Comparison of ENCODE assay signal across 33 mouse cellular contexts in the genomic region with DNA sequence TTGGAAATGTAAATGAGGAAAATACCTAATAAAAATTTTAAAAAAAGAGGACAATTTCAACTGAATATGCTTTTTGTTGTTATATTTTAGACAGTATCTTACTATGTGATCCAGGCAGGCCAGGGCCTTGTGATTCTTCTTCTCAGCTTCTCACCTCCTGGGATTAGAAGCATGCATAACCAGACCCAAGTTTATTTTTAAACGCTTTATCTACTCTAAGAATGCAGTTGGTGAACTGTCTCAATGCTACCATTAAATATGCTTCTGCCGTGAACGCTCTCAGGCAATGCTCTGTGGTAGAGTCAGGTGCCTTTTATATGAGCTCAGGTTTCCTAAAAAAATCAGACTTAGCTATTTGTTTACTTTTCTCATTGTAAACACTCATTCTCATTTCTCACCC. TPM values are rescaled to one million over a fixed set of nuclear protein-coding genes. Genes with fewer than 3 reads are reported as not detected.
A peak's percentile ranks its signal among the peaks of the same experiment; 100 is the strongest.
DNase-seq lines count a peak whose midpoint lies in the region; ATAC-seq and TF ChIP-seq lines count a peak whose summit lies in the region.
"Had no signal": no experiment of that assay in that cellular context is flagged by ENCODE, and none has a peak within 500 bp of the region (broad histone marks: within the 10 kb centered on the region; RNA-seq: fewer than 3 reads in every experiment).

No protein-coding gene starts in this region.

- TF ChIP-seq CTCF in liver, postnatal 0 days (IDR thresholded peaks at IDR 0.05; ENCODE audit: low read depth) = no peak

- no peaks in the 10 kb centered on the region for H3K36me3 ChIP-seq in heart, embryonic 13.5 days
- H3K36me3 ChIP-seq in heart, embryonic 16.5 days (ENCODE audit: control insufficient read depth, insufficient read depth) = no peaks in the 10 kb centered on the region
- peaks cover 4% of the 10 kb centered on the region for H3K36me3 ChIP-seq in liver, postnatal 0 days (replicated peaks; ENCODE audit: insufficient read depth, low read length)
- 0 out of 2 replicates have a peak, but pooled peaks cover 3% of the 10 kb centered on the region for H3K36me3 ChIP-seq in liver, embryonic 12.5 days
- H3K36me3 ChIP-seq: embryonic facial prominence, embryonic 12.5 days; embryonic facial prominence, embryonic 15.5 days had no signal

- H3K27me3 ChIP-seq in heart, embryonic 13.5 days (replicated peaks) = no peaks in the 10 kb centered on the region
- H3K27me3 ChIP-seq in heart, embryonic 16.5 days (ENCODE audit: control insufficient read depth, insufficient read depth, low read length) = no peaks in the 10 kb centered on the region
- no peaks in the 10 kb centered on the region for H3K27me3 ChIP-seq in liver, postnatal 0 days (ENCODE audit: insufficient read depth, low read length)
- H3K27me3 ChIP-seq in liver, embryonic 12.5 days (replicated peaks) = no peaks in the 10 kb centered on the region
- H3K27me3 ChIP-seq: embryonic facial prominence, embryonic 12.5 days; embryonic facial prominence, embryonic 15.5 days had no signal

- H3K9ac ChIP-seq in heart, embryonic 13.5 days = no peak overlapping the region
- H3K9ac ChIP-seq in heart, embryonic 16.5 days (ENCODE audit: low read length) = no peak overlapping the region
- H3K9ac ChIP-seq in liver, postnatal 0 days (replicated peaks) = no peak overlapping the region
- H3K9ac ChIP-seq in liver, embryonic 12.5 days = no peak overlapping the region
- H3K9ac ChIP-seq: embryonic facial prominence, embryonic 12.5 days; embryonic facial prominence, embryonic 15.5 days; forebrain, postnatal 0 days; hindbrain, embryonic 14.5 days had no signal

- intact Hi-C loops in heart, postnatal 36 days (cut with DNase I) = no loop called here

- no peak for DNase-seq in heart, adult 9 months (ENCODE audit: low spot score in 2 of 2)
- DNase-seq in heart, postnatal 36 days = no peak
- no peak for DNase-seq in liver, postnatal 0 days
- DNase-seq: adrenal gland, adult 2 months; adrenal gland, postnatal 14 days; cerebellum, adult 11 months; cerebellum, adult 2 months; cerebellum, adult 9-11 months; cerebellum, postnatal 25 days; forebrain, postnatal 0 days; gastrocnemius, adult 2 months; gastrocnemius, postnatal 14 days; heart, adult 18-20 months; heart, postnatal 14 days; kidney, adult 18-20 months had no signal

- H3K4me2 ChIP-seq in heart, embryonic 13.5 days = no peak overlapping the region
- H3K4me2 ChIP-seq in heart, embryonic 16.5 days (ENCODE audit: low read depth, low read length) = no peak overlapping the region
- peak overlapping the region; percentile 57; the same call in 1 of the 2 replicates for H3K4me2 ChIP-seq in liver, postnatal 0 days (ENCODE audit: low read depth, low read length)
- H3K4me2 ChIP-seq in liver, embryonic 12.5 days = no peak overlapping the region
- H3K4me2 ChIP-seq: embryonic facial prominence, embryonic 12.5 days; embryonic facial prominence, embryonic 15.5 days; hindbrain, embryonic 14.5 days had no signal

- no peak overlapping the region for H3K4me3 ChIP-seq in heart, embryonic 13.5 days
- H3K4me3 ChIP-seq in heart, embryonic 16.5 days (ENCODE audit: low read length) = no peak overlapping the region
- H3K4me3 ChIP-seq in liver, postnatal 0 days (ENCODE audit: low read depth, low read length) = no peak overlapping the region
- no peak overlapping the region for H3K4me3 ChIP-seq in liver, embryonic 12.5 days
- H3K4me3 ChIP-seq: embryonic facial prominence, embryonic 12.5 days; embryonic facial prominence, embryonic 15.5 days; gastrocnemius, adult 2 months had no signal

- peaks cover 18% of the 10 kb centered on the region for H3K4me1 ChIP-seq in heart, embryonic 13.5 days
- H3K4me1 ChIP-seq in heart, embryonic 16.5 days (ENCODE audit: control insufficient read depth, insufficient read depth, low read length) = no peaks in the 10 kb centered on the region
- 0 out of 2 replicates have a peak, but pooled peaks cover 2% of the 10 kb centered on the region for H3K4me1 ChIP-seq in liver, postnatal 0 days (ENCODE audit: insufficient read depth)
- H3K4me1 ChIP-seq in liver, embryonic 12.5 days = no peaks in the 10 kb centered on the region
- H3K4me1 ChIP-seq: embryonic facial prominence, embryonic 12.5 days; embryonic facial prominence, embryonic 15.5 days had no signal

- TF ChIP-seq EP300 in liver, postnatal 0 days (IDR thresholded peaks at IDR 0.05; ENCODE audit: low read depth) = no peak

- 42% methylated on average over 3 of the region's 3 CpGs for WGBS in heart, embryonic 13.5 days
- WGBS in heart, embryonic 16.5 days = 33% methylated on average over 3 of the region's 3 CpGs
- WGBS in liver, postnatal 0 days (ENCODE audit: insufficient replicate concordance) = 87% methylated on average over 3 of the region's 3 CpGs
- 75% methylated on average over 3 of the region's 3 CpGs for WGBS in liver, embryonic 12.5 days (ENCODE audit: insufficient replicate concordance)

- no peak for ATAC-seq in heart, embryonic 13.5 days (ENCODE audit: extremely low read depth, insufficient number of reproducible peaks, low FRiP score, low TSS enrichment)
- ATAC-seq in heart, embryonic 16.5 days (replicated peaks; ENCODE audit: extremely low read depth, insufficient read depth, low FRiP score) = peak; percentile 69; the same call in 1 of the 2 replicates
- no peak for ATAC-seq in liver, postnatal 0 days
- no peak for ATAC-seq in liver, embryonic 12.5 days
- ATAC-seq: CD4-positive, CD25-positive, alpha-beta regulatory T cell, adult 4 months; forebrain, embryonic 14.5 days; forebrain, postnatal 0 days; hindbrain, postnatal 0 days; inflammation-experienced regulatory T-cells, adult 6 months; intestine, embryonic 16.5 days had no signal

- no peaks in the 10 kb centered on the region for H3K9me3 ChIP-seq in heart, embryonic 13.5 days
- H3K9me3 ChIP-seq in heart, embryonic 16.5 days (replicated peaks; ENCODE audit: control insufficient read depth, low read length) = peaks cover 3% of the 10 kb centered on the region; the same call in 1 of the 2 replicates
- H3K9me3 ChIP-seq in liver, postnatal 0 days (ENCODE audit: low read length) = peaks cover 7% of the 10 kb centered on the region
- peaks cover 4% of the 10 kb centered on the region for H3K9me3 ChIP-seq in liver, embryonic 12.5 days (replicated peaks)
- H3K9me3 ChIP-seq: embryonic facial prominence, embryonic 15.5 days had no signal

- H3K27ac ChIP-seq in heart, embryonic 13.5 days (replicated peaks) = peak overlapping the region; percentile 56
- H3K27ac ChIP-seq in heart, embryonic 16.5 days (ENCODE audit: low read length) = peak overlapping the region; percentile 58
- no peak overlapping the region for H3K27ac ChIP-seq in liver, postnatal 0 days (ENCODE audit: low read depth)
- H3K27ac ChIP-seq in liver, embryonic 12.5 days = no peak overlapping the region
- H3K27ac ChIP-seq: embryonic facial prominence, embryonic 12.5 days; embryonic facial prominence, embryonic 15.5 days; gastrocnemius, adult 2 months; hindbrain, embryonic 14.5 days; hindbrain, postnatal 0 days had no signal

RNA-seq across cellular contexts. Expression of gene Pzp, which starts 3.2 kb away (rescaled TPM):
- 0.92 and 1.9 TPM in 2 replicates for polyA plus RNA-seq in heart, embryonic 13.5 days (2015; fragmentation: Nextera tagmentation; extraction: Ambion mirVana)
- 0.63 and 1.2 TPM in 2 replicates for polyA plus RNA-seq in heart, embryonic 16.5 days (2015; fragmentation: Nextera tagmentation; extraction: Ambion mirVana)
- total RNA-seq in heart, postnatal 36 days (2021) = 1 to 10 TPM; 1.2 to 2.2 TPM
- 1,244 and 1,400 TPM in 2 replicates for polyA plus RNA-seq in liver, postnatal 0 days (2015; fragmentation: Nextera tagmentation; extraction: Ambion mirVana)
- polyA plus RNA-seq in liver, embryonic 12.5 days (2016; fragmentation: Nextera tagmentation; extraction: Ambion mirVana) = 38.6 and 46.3 TPM in 2 replicates
- total RNA-seq: common myeloid progenitor, adult 5-6 weeks; forebrain, postnatal 0 days; gastrocnemius, adult 2 months; gastrocnemius, postnatal 14 days; hindbrain, postnatal 0 days; MEL had no signal
- polyA plus RNA-seq: C2C12; cerebellum, adult 2 months; embryonic facial prominence, embryonic 12.5 days; forebrain, embryonic 14.5 days; forebrain, postnatal 0 days; frontal cortex, adult 2 months; hindbrain, embryonic 11.5 days; inflammation-experienced regulatory T-cells, adult 6 months had no signal

RNA-seq across cellular contexts. Expression of gene A2ml1, which starts 58.0 kb away (rescaled TPM):
- polyA plus RNA-seq in heart, embryonic 13.5 days (2015; fragmentation: Nextera tagmentation; extraction: Ambion mirVana) = 0.28 and 0.47 TPM in 2 replicates
- 1.8 and 2.0 TPM in 2 replicates for polyA plus RNA-seq in heart, embryonic 16.5 days (2015; fragmentation: Nextera tagmentation; extraction: Ambion mirVana)
- total RNA-seq in heart, postnatal 36 days (2021) = not detected
- 29.7 and 30.6 TPM in 2 replicates for polyA plus RNA-seq in liver, postnatal 0 days (2015; fragmentation: Nextera tagmentation; extraction: Ambion mirVana)
- 1.4 and 1.7 TPM in 2 replicates for polyA plus RNA-seq in liver, embryonic 12.5 days (2016; fragmentation: Nextera tagmentation; extraction: Ambion mirVana)
- total RNA-seq: adrenal gland, adult 2 months; common myeloid progenitor, adult 5-6 weeks; gastrocnemius, adult 2 months; gastrocnemius, postnatal 14 days; gastrocnemius, postnatal 4 days; heart, postnatal 14 days had no signal
- polyA plus RNA-seq: adrenal gland, adult 2 months; C2C12; CD4-positive, CD25-positive, alpha-beta regulatory T cell, adult 4 months; forebrain, embryonic 11.5 days; hindbrain, embryonic 11.5 days; inflammation-experienced regulatory T-cells, adult 6 months had no signal

Comparison
In these comparisons a context has a peak if more than half of its experiments do, and no peak if none do; other contexts are left out.
1. RNA of gene Pzp, which starts 3.2 kb away (polyA plus RNA-seq): 1,244 to 1,400 TPM in liver, postnatal 0 days; 38.6 to 46.3 TPM in liver, embryonic 12.5 days, 0.92 to 1.9 TPM in heart, embryonic 13.5 days and 0.63 to 1.2 TPM in heart, embryonic 16.5 days; every median in the first group is over 10 times any median in the second.
2. RNA of gene A2ml1, which starts 58.0 kb away (polyA plus RNA-seq): 29.7 to 30.6 TPM in liver, postnatal 0 days; 1.8 to 2.0 TPM in heart, embryonic 16.5 days, 1.4 to 1.7 TPM in liver, embryonic 12.5 days and 0.28 to 0.47 TPM in heart, embryonic 13.5 days; every median in the first group is over 10 times any median in the second.
3. H3K27ac ChIP-seq: peak in heart, embryonic 13.5 days (single experiment) and heart, embryonic 16.5 days (single experiment); none in liver, postnatal 0 days (single experiment) and liver, embryonic 12.5 days (single experiment).